Mouse (Mus musculus) B cell, adult 62 days (primary cell): Measurements from ENCODE around the gene Faap24. TPM values are rescaled to one million over a fixed set of nuclear protein-coding genes. Genes with fewer than 3 reads are reported as not detected.

Experiments used
- total RNA-seq: library from RNA; stranded (reverse); gene quantifications from 4 replicates; pipeline ENCODE4 v1.2.4, GENCODE M21; 2023

The Faap24 gene
- total RNA-seq = 10.5 to 14.9 TPM (median 13.4 TPM) in 4 replicates

GRCm38 (mm10) chr7:35396542-35397168, at the start of gene Faap24, which contains the start of gene Cep89:
Faap24 (minus strand) TSS chr7:35396836.
Cep89 (plus strand) TSS chr7:35397035.

Other genes with a start within 250 kb of the Faap24 start
- not detected in 4 replicates for gene Slc7a10, start 210.5 kb downstream of the Faap24 start, total RNA-seq
- gene Lrp3, start 181.3 kb downstream of the Faap24 start, total RNA-seq = not detected in 4 replicates
- 17.3 to 20.4 TPM (median 18.0 TPM) in 4 replicates for gene Gpatch1, start 78.4 kb downstream of the Faap24 start, total RNA-seq
- gene Rhpn2, start 62.7 kb downstream of the Faap24 start, total RNA-seq = 0.17 to 0.56 TPM (median 0.27 TPM) in 4 replicates
- 24.7 to 31.6 TPM (median 28.4 TPM) in 4 replicates for gene Cep89, start 199 bp upstream of the Faap24 start, total RNA-seq
- gene Slc7a9, start 52.0 kb upstream of the Faap24 start, total RNA-seq = not detected in 4 replicates
- gene Tdrd12, start 140.9 kb upstream of the Faap24 start, total RNA-seq = not detected in 4 replicates
- 20.8 to 28.5 TPM (median 25.4 TPM) in 4 replicates for gene Nudt19, start 159.5 kb upstream of the Faap24 start, total RNA-seq
- 0.09 to 0.22 TPM (median 0.18 TPM) in 3 of 4 replicates, not detected in the other for gene Rgs9bp, start 188.7 kb upstream of the Faap24 start, total RNA-seq
- 36.5 to 48.4 TPM (median 43.6 TPM) in 4 replicates for gene Ankrd27, start 189.4 kb upstream of the Faap24 start, total RNA-seq